Mouse (Mus musculus): ENCODE results near the gene Gm4302.
"Not testable (repeated sequence)": the region's sequence is repeated elsewhere in the genome, so short reads cannot be mapped to it uniquely, and the experiment has no call there.

The Gm4302 gene

DNA sequence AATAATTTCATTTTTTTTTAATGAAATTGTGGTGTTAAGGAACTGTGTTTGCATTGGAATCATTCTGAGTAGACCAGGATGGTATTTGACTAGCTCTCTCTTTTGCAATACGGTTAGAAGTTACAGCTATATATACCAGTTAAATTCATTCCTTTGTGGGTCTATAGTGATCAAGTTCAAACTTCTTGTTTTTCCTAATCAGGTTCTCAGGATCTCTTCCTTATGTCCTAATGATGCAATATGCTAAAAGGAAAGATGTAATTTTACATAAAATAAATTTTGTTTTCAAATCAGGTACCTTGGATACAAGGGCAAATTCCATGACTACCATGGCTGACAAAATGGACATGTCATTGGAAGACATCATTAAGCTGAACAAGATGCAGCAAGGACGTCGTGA lies at the start of gene Gm4302:
Gene Gm4302, plus strand, starts transcription at position 301 of the 400 bp plus-strand sequence.
- DNase-seq, result not testable (repeated sequence)

DNA sequence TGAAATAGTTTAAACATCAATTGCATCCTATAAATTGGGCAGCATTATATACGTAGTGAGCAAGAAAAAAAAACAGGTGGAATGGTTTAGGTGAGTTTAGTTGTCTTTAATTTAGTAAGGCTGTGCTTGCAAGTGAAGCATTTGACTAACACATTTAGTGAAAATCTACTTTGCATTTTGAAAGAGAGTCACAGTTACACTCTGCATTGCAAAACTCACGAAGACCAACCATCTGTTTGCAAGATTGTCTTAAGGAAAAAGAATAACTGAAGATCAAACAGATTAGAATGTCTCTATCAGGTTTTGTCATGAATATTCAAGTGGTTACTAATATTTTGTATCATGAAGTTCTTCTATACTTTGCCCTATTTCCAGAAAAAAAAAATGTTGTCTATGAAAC lies 44.5 kb upstream of the Gm4302 start:
- no peak for DNase-seq

DNA sequence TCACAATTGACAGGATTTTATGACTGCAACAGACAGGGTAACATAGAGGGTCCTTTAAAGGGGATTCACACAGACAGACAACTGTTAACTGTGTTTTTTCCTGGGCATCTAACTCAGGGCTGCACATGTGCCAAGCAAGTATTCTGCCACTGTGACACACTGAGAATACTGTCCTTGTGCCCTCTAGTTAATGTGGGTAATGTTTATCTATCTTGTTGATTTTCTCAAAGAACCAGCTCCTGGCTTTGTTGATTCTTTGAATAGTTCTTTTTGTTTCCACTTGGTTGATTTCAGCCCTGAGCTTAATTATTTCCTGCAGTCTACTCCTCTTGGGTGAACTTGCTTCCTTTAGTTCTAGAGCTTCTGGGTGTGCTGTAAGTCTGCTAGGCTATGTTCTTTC lies 40.5 kb upstream of the Gm4302 start:
- not testable (repeated sequence) for DNase-seq

GRCm38 (mm10) chr10:100335376-100335775 lies 5.3 kb upstream of the Gm4302 start, which contains the start of gene Gm4301:
Gm4301 (plus strand) TSS chr10:100335676.
- not testable (repeated sequence) for DNase-seq

- not testable (repeated sequence) for DNase-seq
These were observed 5.0 kb downstream of the Gm4302 start, which contains the start of gene Gm4303 for GRCm38 (mm10) chr10:100345672-100346071. Gm4303 (plus strand) TSS chr10:100345972.

DNA sequence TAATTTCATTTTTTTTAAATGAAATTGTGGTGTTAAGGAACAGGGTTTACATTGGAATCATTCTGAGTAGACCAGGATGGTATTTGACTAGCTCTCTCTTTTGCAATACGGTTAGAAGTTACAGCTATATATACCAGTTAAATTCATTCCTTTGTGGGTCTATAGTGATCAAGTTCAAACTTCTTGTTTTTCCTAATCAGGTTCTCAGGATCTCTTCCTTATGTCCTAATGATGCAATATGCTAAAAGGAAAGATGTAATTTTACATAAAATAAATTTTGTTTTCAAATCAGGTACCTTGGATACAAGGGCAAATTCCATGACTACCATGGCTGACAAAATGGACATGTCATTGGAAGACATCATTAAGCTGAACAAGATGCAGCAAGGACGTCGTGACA lies 10.2 kb downstream of the Gm4302 start, which contains the start of gene Gm4305:
Gene Gm4305, plus strand, starts transcription at position 301 of the 400 bp plus-strand sequence.
- not testable (repeated sequence) for DNase-seq

DNA sequence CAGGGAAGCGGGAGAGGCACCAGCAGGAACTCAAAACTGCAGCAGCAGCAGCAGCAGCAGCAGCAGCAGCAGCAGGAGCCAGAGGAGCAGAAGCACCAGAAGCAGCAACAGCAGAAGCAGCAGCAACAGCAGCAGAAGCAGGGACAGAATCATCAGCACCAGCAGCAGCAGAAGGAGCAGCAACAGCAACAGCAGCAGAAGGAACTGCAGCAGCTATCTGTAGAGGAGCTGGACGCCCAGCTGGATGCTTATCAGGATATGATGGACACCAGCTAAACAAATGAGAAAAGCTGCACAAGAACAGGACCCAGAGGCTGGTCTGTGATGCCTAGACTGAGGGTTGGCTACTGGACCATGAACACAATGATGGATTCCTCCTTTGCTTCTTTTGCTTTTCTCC lies 16.2 kb downstream of the Gm4302 start:
- peak; percentile 1 to 6 for DNase-seq

DNA sequence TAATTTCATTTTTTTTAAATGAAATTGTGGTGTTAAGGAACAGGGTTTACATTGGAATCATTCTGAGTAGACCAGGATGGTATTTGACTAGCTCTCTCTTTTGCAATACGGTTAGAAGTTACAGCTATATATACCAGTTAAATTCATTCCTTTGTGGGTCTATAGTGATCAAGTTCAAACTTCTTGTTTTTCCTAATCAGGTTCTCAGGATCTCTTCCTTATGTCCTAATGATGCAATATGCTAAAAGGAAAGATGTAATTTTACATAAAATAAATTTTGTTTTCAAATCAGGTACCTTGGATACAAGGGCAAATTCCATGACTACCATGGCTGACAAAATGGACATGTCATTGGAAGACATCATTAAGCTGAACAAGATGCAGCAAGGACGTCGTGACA lies 20.4 kb downstream of the Gm4302 start, which contains the start of gene Gm4307:
Gene Gm4307, plus strand, starts transcription at position 301 of the 400 bp plus-strand sequence.
- not testable (repeated sequence) for DNase-seq

DNA sequence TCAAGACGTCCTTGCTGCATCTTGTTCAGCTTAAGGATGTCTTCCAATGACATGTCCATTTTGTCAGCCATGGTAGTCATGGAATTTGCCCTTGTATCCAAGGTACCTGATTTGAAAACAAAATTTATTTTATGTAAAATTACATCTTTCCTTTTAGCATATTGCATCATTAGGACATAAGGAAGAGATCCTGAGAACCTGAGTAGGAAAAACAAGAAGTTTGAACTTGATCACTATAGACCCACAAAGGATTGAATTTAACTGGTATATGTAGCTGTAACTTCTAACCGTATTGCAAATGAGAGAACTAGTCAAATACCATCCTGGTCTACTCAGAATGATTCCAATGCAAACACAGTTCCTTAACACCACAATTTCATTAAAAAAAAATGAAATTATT lies 41.8 kb downstream of the Gm4302 start, which contains the start of gene Gm4312:
Gene Gm4312, minus strand, starts transcription at position 101 of the 400 bp plus-strand sequence.
- DNase-seq, result not testable (repeated sequence)

Data from thymus, adult 18-20 months (tissue).